9 mouse cellular contexts compared by ENCODE assay signal in genomic region chr8:46010746-46011680, GRCm38 (mm10). TPM values are rescaled to one million over a fixed set of nuclear protein-coding genes. Genes with fewer than 3 reads are reported as not detected.
DNase-seq lines count a peak whose midpoint lies in the region; ATAC-seq and TF ChIP-seq lines count a peak whose summit lies in the region.
"Had no signal": no experiment of that assay in that cellular context is flagged by ENCODE, and none has a peak within 500 bp of the region (broad histone marks: within the 10 kb centered on the region; RNA-seq: fewer than 3 reads in every experiment).

No protein-coding gene starts in this region.

- H3K4me1 ChIP-seq in embryonic facial prominence, embryonic 11.5 days (ENCODE audit: control insufficient read depth, insufficient read depth, low read length) = peaks cover 4% of the 10 kb centered on the region; the same call in 1 of the 2 replicates
- H3K4me1 ChIP-seq in midbrain, embryonic 11.5 days (ENCODE audit: control insufficient read depth, insufficient read depth, low read length) = peaks cover 7% of the 10 kb centered on the region; the same call in 1 of the 2 replicates
- H3K4me1 ChIP-seq in thymus, adult 2 months (replicated peaks; ENCODE audit: control insufficient read depth, insufficient read depth, low read length) = no peaks in the 10 kb centered on the region

- no peak for TF ChIP-seq POLR2A in thymus, adult 2 months (IDR thresholded peaks at IDR 0.05; ENCODE audit: control insufficient read depth, extremely low read depth, insufficient read depth, low read length, poor library complexity)

- 12% methylated on average over 17 of the region's 17 CpGs for WGBS in embryonic facial prominence, embryonic 11.5 days
- 13% methylated on average over 17 of the region's 17 CpGs for WGBS in midbrain, embryonic 11.5 days
- 60% methylated on average over 17 of the region's 17 CpGs for WGBS in thymus, adult 2 months

- H3K4me2 ChIP-seq in embryonic facial prominence, embryonic 11.5 days (ENCODE audit: low read depth, low read length) = peak overlapping the region; percentile 30; the same call in 1 of the 2 replicates
- peak overlapping the region; percentile 34 for H3K4me2 ChIP-seq in midbrain, embryonic 11.5 days

- no peak for TF ChIP-seq CTCF in thymus, adult 2 months (IDR thresholded peaks at IDR 0.05; ENCODE audit: borderline replicate concordance, control insufficient read depth, extremely low read depth, insufficient read depth, low read length, poor library complexity)

- H3K4me3 ChIP-seq in embryonic facial prominence, embryonic 11.5 days (ENCODE audit: low read depth, low read length) = no peak overlapping the region
- H3K4me3 ChIP-seq in midbrain, embryonic 11.5 days (ENCODE audit: low read depth, low read length) = no peak overlapping the region
- H3K4me3 ChIP-seq in thymus, adult 2 months (ENCODE audit: control insufficient read depth, insufficient read depth, low read length) = no peak overlapping the region

- ATAC-seq in embryonic facial prominence, embryonic 11.5 days (replicated peaks; ENCODE audit: insufficient number of reproducible peaks, low FRiP score, low TSS enrichment, low read depth) = no peak
- ATAC-seq in midbrain, embryonic 11.5 days (ENCODE audit: low FRiP score) = peak; percentile 50
- no peak for ATAC-seq in erythroid progenitor cell, adult 5-6 weeks (replicated peaks; ENCODE audit: low FRiP score, poor library complexity, severe bottlenecking)

- no peaks in the 10 kb centered on the region for H3K9me3 ChIP-seq in embryonic facial prominence, embryonic 11.5 days (replicated peaks; ENCODE audit: control insufficient read depth, low read length)
- H3K9me3 ChIP-seq in midbrain, embryonic 11.5 days (ENCODE audit: control insufficient read depth, low read length) = no peaks in the 10 kb centered on the region

- no peaks in the 10 kb centered on the region for H3K36me3 ChIP-seq in embryonic facial prominence, embryonic 11.5 days (replicated peaks; ENCODE audit: control insufficient read depth, insufficient read depth, low read depth, low read length)
- H3K36me3 ChIP-seq in midbrain, embryonic 11.5 days (ENCODE audit: control insufficient read depth, insufficient read depth, low read length) = no peaks in the 10 kb centered on the region
- H3K36me3 ChIP-seq in thymus, adult 2 months (ENCODE audit: control insufficient read depth, insufficient read depth, low read length) = no peaks in the 10 kb centered on the region

- no peak overlapping the region for H3K9ac ChIP-seq in embryonic facial prominence, embryonic 11.5 days (replicated peaks; ENCODE audit: low read length)
- H3K9ac ChIP-seq in midbrain, embryonic 11.5 days (ENCODE audit: low read length) = no peak overlapping the region

- intact Hi-C loops in heart, postnatal 25 days (cut with DNase I) = no loop called here
- intact Hi-C loops in left cerebral cortex, postnatal 36 days (cut with DNase I) = loop anchor here (5.0 kb wide), 1 partner anchor 141 kb away; the partner anchor contains the start of genes Cfap97 and Snx25

- DNase-seq in heart, adult 18-20 months = peak; percentile 31 to 54
- DNase-seq in heart, postnatal 25 days (ENCODE audit: low spot score) = no peak
- peak; percentile 66 for DNase-seq in embryonic facial prominence, embryonic 11.5 days (ENCODE audit: low spot score)
- peak; percentile 56 for DNase-seq in heart, postnatal 4 days
- DNase-seq in left cerebral cortex, postnatal 36 days (ENCODE audit: low spot score in 2 of 2) = peak; percentile 17 to 25
- peak; percentile 89 for DNase-seq in midbrain, embryonic 11.5 days (ENCODE audit: low spot score, missing footprints)
- no peak for DNase-seq in thymus, adult 2 months

- no peak overlapping the region for H3K27ac ChIP-seq in embryonic facial prominence, embryonic 11.5 days (replicated peaks; ENCODE audit: low read depth, low read length)
- H3K27ac ChIP-seq in midbrain, embryonic 11.5 days (ENCODE audit: low read depth, low read length) = no peak overlapping the region
- H3K27ac ChIP-seq in thymus, adult 2 months (ENCODE audit: control insufficient read depth, insufficient read depth, low read length) = no peak overlapping the region

- no peaks in the 10 kb centered on the region for H3K27me3 ChIP-seq in embryonic facial prominence, embryonic 11.5 days (ENCODE audit: control insufficient read depth, insufficient read depth, low read length)
- no peaks in the 10 kb centered on the region for H3K27me3 ChIP-seq in midbrain, embryonic 11.5 days (ENCODE audit: control insufficient read depth, insufficient read depth, low read length)
- no peaks in the 10 kb centered on the region for H3K27me3 ChIP-seq in thymus, adult 2 months (ENCODE audit: control insufficient read depth, insufficient read depth, low read length)
- H3K27me3 ChIP-seq: CH12.LX had no signal

RNA-seq across cellular contexts. Expression of gene Ankrd37, which starts 5.5 kb away (rescaled TPM):
- total RNA-seq in heart, adult 18-20 months (2021) = 1 to 10 TPM; 4.9 to 7.2 TPM
- 10 to 100 TPM; 10.0 to 11.7 TPM for total RNA-seq in heart, postnatal 25 days (2021)
- polyA plus RNA-seq in embryonic facial prominence, embryonic 11.5 days (2014; fragmentation: Nextera tagmentation; extraction: Ambion mirVana) = 17.1 and 19.4 TPM in 2 replicates
- total RNA-seq in heart, postnatal 4 days (2021) = 10 to 100 TPM; 11.1 to 12.4 TPM
- total RNA-seq in left cerebral cortex, postnatal 36 days (2021) = 10 to 100 TPM in 1 of 2 experiments, 1 to 10 TPM in 1; 9.6 to 12.7 TPM
- polyA plus RNA-seq in midbrain, embryonic 11.5 days (2014; fragmentation: Nextera tagmentation; extraction: Ambion mirVana) = 14.0 and 18.5 TPM in 2 replicates
- 7.2 and 9.6 TPM in 2 replicates for polyA plus RNA-seq in thymus, adult 2 months (2012; rRNA removed)
- 3.6 and 15.5 TPM in 2 replicates for total RNA-seq in erythroid progenitor cell, adult 5-6 weeks (2015; ENCODE audit: low replicate concordance)
- not detected in 2 replicates for total RNA-seq in erythroid progenitor cell, adult 5-6 weeks (2017; ENCODE audit: low replicate concordance)

RNA-seq across cellular contexts. Expression of gene Lrp2bp, which starts 11.9 kb away (rescaled TPM):
- 1 to 10 TPM in 1 of 2 experiments, under 1 TPM in 1; 0.77 to 1.0 TPM for total RNA-seq in heart, adult 18-20 months (2021)
- 1 to 10 TPM; 1.0 to 1.1 TPM for total RNA-seq in heart, postnatal 25 days (2021)
- 0.28 and 0.61 TPM in 2 replicates for polyA plus RNA-seq in embryonic facial prominence, embryonic 11.5 days (2014; fragmentation: Nextera tagmentation; extraction: Ambion mirVana)
- under 1 TPM; 0.36 to 0.76 TPM for total RNA-seq in heart, postnatal 4 days (2021)
- total RNA-seq in left cerebral cortex, postnatal 36 days (2021) = under 1 TPM; 0.54 to 1.00 TPM
- 0.11 and 0.44 TPM in 2 replicates for polyA plus RNA-seq in midbrain, embryonic 11.5 days (2014; fragmentation: Nextera tagmentation; extraction: Ambion mirVana)
- polyA plus RNA-seq in thymus, adult 2 months (2012; rRNA removed) = 0.08 TPM in 1 of 2 replicates, not detected in the other
- total RNA-seq in erythroid progenitor cell, adult 5-6 weeks (2015; ENCODE audit: low replicate concordance) = not detected in 2 replicates
- total RNA-seq in erythroid progenitor cell, adult 5-6 weeks (2017; ENCODE audit: low replicate concordance) = not detected in 2 replicates
- total RNA-seq: CH12.LX had no signal

RNA-seq across cellular contexts. Expression of gene Ufsp2, which starts 35.7 kb away (rescaled TPM):
- 10 to 100 TPM; 31.2 to 33.1 TPM for total RNA-seq in heart, adult 18-20 months (2021)
- 10 to 100 TPM; 31.1 to 32.3 TPM for total RNA-seq in heart, postnatal 25 days (2021)
- polyA plus RNA-seq in embryonic facial prominence, embryonic 11.5 days (2014; fragmentation: Nextera tagmentation; extraction: Ambion mirVana) = 54.2 and 54.5 TPM in 2 replicates
- total RNA-seq in heart, postnatal 4 days (2021) = 10 to 100 TPM; 33.4 to 33.5 TPM
- total RNA-seq in left cerebral cortex, postnatal 36 days (2021) = 10 to 100 TPM; 57.4 to 58.4 TPM
- polyA plus RNA-seq in midbrain, embryonic 11.5 days (2014; fragmentation: Nextera tagmentation; extraction: Ambion mirVana) = 52.6 and 55.0 TPM in 2 replicates
- polyA plus RNA-seq in thymus, adult 2 months (2012; rRNA removed) = 11.2 and 13.0 TPM in 2 replicates
- total RNA-seq in erythroid progenitor cell, adult 5-6 weeks (2015; ENCODE audit: low replicate concordance) = 22.7 and 27.2 TPM in 2 replicates
- total RNA-seq in erythroid progenitor cell, adult 5-6 weeks (2017; ENCODE audit: low replicate concordance) = 27.5 and 32.0 TPM in 2 replicates

RNA-seq across cellular contexts. Expression of gene 1700029J07Rik, which starts 36.0 kb away (rescaled TPM):
- 1 to 10 TPM in 1 of 2 experiments, under 1 TPM in 1; 0.37 to 1.3 TPM for total RNA-seq in heart, adult 18-20 months (2021)
- under 1 TPM; 0.52 to 0.84 TPM for total RNA-seq in heart, postnatal 25 days (2021)
- polyA plus RNA-seq in embryonic facial prominence, embryonic 11.5 days (2014; fragmentation: Nextera tagmentation; extraction: Ambion mirVana) = 1.9 and 2.6 TPM in 2 replicates
- total RNA-seq in heart, postnatal 4 days (2021) = under 1 TPM; 0.83 to 0.86 TPM
- total RNA-seq in left cerebral cortex, postnatal 36 days (2021) = 1 to 10 TPM; 2.0 to 3.4 TPM
- 2.8 and 3.4 TPM in 2 replicates for polyA plus RNA-seq in midbrain, embryonic 11.5 days (2014; fragmentation: Nextera tagmentation; extraction: Ambion mirVana)
- polyA plus RNA-seq in thymus, adult 2 months (2012; rRNA removed) = 0.19 and 0.27 TPM in 2 replicates
- not detected in 2 replicates for total RNA-seq in erythroid progenitor cell, adult 5-6 weeks (2015; ENCODE audit: low replicate concordance)
- not detected in 2 replicates for total RNA-seq in erythroid progenitor cell, adult 5-6 weeks (2017; ENCODE audit: low replicate concordance)

Comparison
In these comparisons a context has a peak if more than half of its experiments do, and no peak if none do; other contexts are left out.
1. DNase-seq: peak in heart, adult 18-20 months (2 of 2), embryonic facial prominence, embryonic 11.5 days (single experiment), heart, postnatal 4 days (single experiment), left cerebral cortex, postnatal 36 days (2 of 2) and midbrain, embryonic 11.5 days (single experiment); none in heart, postnatal 25 days (single experiment) and thymus, adult 2 months (single experiment).